Mouse (Mus musculus) spleen, adult 12 weeks (tissue): ENCODE results near the gene Nthl1.

Experiments used
- DNase-seq: peaks from one replicate; pipeline ENCODE4 v3.0.0; 2022; ENCODE audit warnings: low spot score

Nthl1 gene

GRCm38 (mm10) chr17:24628646-24629045, 3.8 kb upstream of the Nthl1 start:
- peak; percentile 70 for DNase-seq

GRCm38 (mm10) chr17:24630072-24630471, 2.4 kb upstream of the Nthl1 start:
- DNase-seq = no peak

GRCm38 (mm10) chr17:24632813-24633449, 451 bp downstream of the Nthl1 start:
- no peak for DNase-seq

- DNase-seq = no peak
These were observed 1.4 kb downstream of the Nthl1 start for GRCm38 (mm10) chr17:24633831-24634230.

- no peak for DNase-seq
These were observed 2.5 kb downstream of the Nthl1 start for GRCm38 (mm10) chr17:24635024-24635423.

- no peak for DNase-seq
These were observed 3.2 kb downstream of the Nthl1 start for GRCm38 (mm10) chr17:24635694-24636093.

GRCm38 (mm10) chr17:24636781-24637481, 4.5 kb downstream of the Nthl1 start:
- DNase-seq = no peak

GRCm38 (mm10) chr17:24638214-24638613, 5.7 kb downstream of the Nthl1 start:
- no peak for DNase-seq

GRCm38 (mm10) chr17:24638840-24639239, 6.4 kb downstream of the Nthl1 start:
- DNase-seq = no peak

GRCm38 (mm10) chr17:24639571-24639988, 7.1 kb downstream of the Nthl1 start:
- no peak for DNase-seq

GRCm38 (mm10) chr17:24640119-24640518, 7.6 kb downstream of the Nthl1 start:
- DNase-seq = no peak

- DNase-seq = no peak
These were observed 8.1 kb downstream of the Nthl1 start for GRCm38 (mm10) chr17:24640581-24640980.

- DNase-seq = no peak
These were observed 9.5 kb downstream of the Nthl1 start for GRCm38 (mm10) chr17:24641944-24642343.

- DNase-seq = no peak
These were observed 10.4 kb downstream of the Nthl1 start for GRCm38 (mm10) chr17:24642791-24643343.

- no peak for DNase-seq
These were observed 11.7 kb downstream of the Nthl1 start for GRCm38 (mm10) chr17:24644030-24644715.

GRCm38 (mm10) chr17:24644875-24645721, 12.6 kb downstream of the Nthl1 start:
- no peak for DNase-seq

- no peak for DNase-seq
These were observed 13.4 kb downstream of the Nthl1 start for GRCm38 (mm10) chr17:24645916-24646315.

GRCm38 (mm10) chr17:24646381-24646780, 13.9 kb downstream of the Nthl1 start:
- DNase-seq = no peak

GRCm38 (mm10) chr17:24647493-24647892, 15.0 kb downstream of the Nthl1 start:
- DNase-seq = no peak

- no peak for DNase-seq
These were observed 16.4 kb downstream of the Nthl1 start for GRCm38 (mm10) chr17:24648731-24649377.

GRCm38 (mm10) chr17:24649581-24650069, 17.1 kb downstream of the Nthl1 start:
- no peak for DNase-seq
